Mouse (Mus musculus): Measurements from ENCODE around the gene Kdm4d. TPM values are rescaled to one million over a fixed set of nuclear protein-coding genes. Genes with fewer than 3 reads are reported as not detected.

The Kdm4d gene
- total RNA-seq (2014; fragmentation: Nextera tagmentation) (not detected in 2 replicates), total RNA-seq (2017) (not detected in 2 replicates)

DNA sequence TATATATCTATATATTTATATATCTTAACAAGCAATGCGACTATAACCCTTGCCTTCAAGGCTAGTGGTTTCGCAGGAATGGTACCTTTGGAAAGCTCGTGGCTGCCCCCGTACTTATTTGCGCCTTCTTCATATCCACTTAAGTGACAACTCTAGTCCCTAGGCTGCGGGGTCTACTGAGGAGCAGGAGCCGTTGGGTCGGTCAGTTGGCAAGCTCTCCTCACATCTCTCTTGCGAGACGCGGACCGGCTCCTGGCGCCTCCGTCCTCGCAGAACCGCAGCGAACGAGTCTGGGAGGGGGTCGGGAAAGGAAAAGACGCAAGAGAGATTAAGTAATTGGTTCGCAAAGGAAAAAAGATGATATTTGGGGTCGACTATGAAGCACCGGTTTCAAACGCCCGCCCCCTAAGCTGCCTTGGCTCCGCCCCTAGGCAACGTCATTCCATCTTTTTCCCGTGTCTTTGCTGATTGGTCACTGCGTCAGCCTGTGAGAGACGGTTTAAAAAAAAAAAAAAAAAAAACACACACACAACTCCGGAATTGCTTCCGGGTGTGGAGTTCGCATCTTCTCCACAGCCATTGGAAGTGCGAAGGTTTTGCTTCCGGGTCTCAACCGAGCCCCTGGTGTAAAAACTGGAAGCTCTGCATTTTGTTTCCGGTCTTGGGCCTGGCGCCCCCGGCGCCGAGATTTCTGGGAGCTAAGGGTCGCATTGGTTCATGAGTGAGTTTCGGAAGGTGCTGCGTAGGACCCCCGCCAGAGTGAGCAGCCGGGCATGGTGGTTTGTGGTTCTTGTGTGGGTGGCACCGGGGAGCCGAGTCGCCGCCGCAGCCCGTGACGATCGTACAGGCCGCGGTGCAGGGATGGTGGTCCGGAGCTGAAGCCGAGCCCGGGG, at the start of gene Kdm4d, which contains the start of gene Cwc15:
Gene Kdm4d, minus strand, starts transcription at position 460 of the 893 bp plus-strand sequence.
Gene Cwc15, plus strand, starts transcription at position 595 of the 893 bp plus-strand sequence.
- peak; percentile 97 for ATAC-seq (replicated peaks; ENCODE audit: low FRiP score, low TSS enrichment, poor library complexity, severe bottlenecking)

DNA sequence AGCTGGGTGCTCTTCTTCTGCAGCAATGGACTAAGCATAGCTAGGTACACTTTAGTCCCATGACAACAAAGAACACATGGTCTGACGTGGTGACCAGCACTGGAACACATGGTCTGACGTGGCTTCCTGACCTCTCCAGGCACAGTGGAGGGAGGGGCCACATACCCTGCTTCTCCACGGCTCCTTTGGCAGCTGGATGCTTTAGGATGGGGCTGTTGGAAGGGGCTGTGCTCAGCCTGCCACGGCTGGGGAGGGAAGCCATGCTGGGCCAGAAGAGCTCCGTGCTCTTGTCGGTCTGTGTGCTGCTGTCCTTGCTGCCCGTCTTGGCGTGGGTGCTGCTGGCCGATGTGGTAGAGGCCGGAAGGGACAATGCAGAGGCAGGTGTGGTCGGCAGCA, 48.1 kb upstream of the Kdm4d start:
- ATAC-seq (replicated peaks; ENCODE audit: low FRiP score, low TSS enrichment, poor library complexity, severe bottlenecking), result no peak

- ATAC-seq (replicated peaks; ENCODE audit: low FRiP score, low TSS enrichment, poor library complexity, severe bottlenecking), result no peak
These were observed 47.5 kb upstream of the Kdm4d start for GRCm38 (mm10) chr9:14547584-14548365.

DNA sequence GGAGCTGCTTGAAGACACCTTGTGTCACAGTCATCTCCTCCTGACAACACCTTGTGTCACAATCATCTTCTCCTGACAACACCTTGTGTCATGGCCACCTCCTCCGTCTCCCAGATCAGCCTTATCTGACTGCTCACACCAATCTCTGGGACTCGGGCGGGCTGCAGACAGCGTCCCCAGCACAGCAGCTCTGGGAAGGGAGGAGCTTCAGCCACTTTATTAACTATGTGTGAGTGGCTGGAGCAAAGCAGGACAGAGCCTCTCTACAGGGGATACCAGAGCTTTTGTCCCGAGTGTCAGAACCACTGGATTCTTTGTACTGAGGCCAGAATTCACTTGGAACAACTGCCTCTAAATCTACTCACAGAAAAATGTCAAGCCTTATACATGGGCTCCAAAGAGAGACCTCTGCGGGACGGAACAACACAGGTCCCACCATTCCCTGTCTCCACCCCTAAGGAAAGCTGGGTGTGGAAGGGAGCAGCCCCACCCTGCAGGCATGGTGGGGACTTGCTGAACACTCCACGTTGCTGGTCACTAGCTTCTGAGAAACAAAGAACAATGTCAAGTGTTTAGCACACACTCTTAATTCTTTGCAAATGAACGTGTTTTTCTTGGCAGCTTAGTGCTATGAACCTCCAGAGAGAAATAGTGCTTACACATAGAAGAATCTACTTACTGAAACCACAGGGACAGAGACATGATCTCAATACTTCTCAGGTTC, 43.9 kb upstream of the Kdm4d start:
- ATAC-seq (replicated peaks; ENCODE audit: low FRiP score, low TSS enrichment, poor library complexity, severe bottlenecking), result no peak

- ATAC-seq (replicated peaks; ENCODE audit: low FRiP score, low TSS enrichment, poor library complexity, severe bottlenecking), result no peak
These were observed 34.7 kb upstream of the Kdm4d start for GRCm38 (mm10) chr9:14534833-14535456.

DNA sequence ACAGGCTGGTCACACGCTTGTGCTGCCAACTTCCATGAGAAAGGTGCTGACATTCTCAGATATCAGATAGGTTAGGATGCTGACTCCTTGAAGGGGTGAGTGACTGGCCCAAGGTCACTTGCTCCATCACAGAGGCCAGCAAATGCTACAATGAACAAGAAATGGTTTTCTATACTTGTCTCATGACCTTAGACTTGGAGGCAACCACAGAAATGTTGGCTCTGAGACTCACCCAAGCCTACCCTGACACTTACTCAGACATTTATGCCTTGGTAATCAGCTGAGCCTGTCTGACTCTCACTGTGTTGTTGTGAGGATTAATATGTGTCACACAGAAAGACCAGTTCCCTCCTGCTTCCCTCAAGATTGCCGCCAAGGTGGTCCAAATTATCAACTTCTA, 33.4 kb upstream of the Kdm4d start:
- ATAC-seq (replicated peaks; ENCODE audit: low FRiP score, low TSS enrichment, poor library complexity, severe bottlenecking), result no peak

- ATAC-seq (replicated peaks; ENCODE audit: low FRiP score, low TSS enrichment, poor library complexity, severe bottlenecking), result no peak
These were observed 32.0 kb upstream of the Kdm4d start for GRCm38 (mm10) chr9:14532283-14532682.

DNA sequence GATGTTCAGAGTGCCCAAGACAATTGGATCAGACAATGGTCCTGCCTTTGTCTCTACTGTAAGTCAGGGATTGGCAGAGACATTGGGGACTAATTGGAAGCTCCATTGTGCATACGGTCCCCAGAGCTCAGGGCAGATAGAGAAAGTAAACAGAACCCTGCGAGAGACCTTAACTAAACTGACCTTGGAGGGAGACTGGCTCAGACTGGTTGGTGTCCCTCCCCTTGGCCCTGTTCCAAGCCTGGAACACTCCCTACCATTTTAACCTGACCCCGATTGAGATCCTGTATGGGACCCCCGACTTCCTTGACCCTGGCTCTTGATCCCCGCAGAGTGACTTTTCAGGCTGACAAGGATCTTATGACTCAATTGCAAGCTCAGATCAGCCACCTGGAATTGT, 29.7 kb upstream of the Kdm4d start:
- ATAC-seq (replicated peaks; ENCODE audit: low FRiP score, low TSS enrichment, poor library complexity, severe bottlenecking), result no peak

DNA sequence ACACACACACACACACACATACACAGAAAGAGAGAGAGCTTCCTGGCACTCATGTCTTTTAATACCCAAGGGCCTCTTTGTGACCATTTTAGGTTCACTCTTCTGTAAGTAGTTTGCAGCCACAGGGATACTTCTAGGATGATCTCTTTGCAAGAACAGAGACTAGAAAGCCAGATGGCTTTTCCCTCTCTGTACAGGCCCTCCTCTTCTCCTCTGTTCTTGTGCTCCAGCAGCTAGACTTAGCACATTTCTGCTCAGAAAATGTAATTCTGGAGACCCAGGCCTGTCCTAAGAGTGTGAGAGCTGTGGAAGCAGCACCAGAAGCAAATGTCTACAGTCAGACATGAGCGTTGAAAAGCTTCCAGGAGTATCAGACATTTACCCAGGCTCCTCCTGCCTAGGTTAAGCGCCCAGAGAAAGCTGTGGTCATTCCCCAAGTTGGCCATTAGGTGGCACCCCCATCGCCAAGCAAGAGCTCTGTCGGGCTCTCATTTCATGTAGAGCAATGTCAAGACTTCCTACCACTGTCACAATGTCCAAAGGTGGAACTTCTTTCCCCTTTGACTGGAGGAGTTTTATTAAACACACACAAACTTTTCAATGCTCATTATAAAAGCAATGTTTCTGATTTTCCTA, 23.2 kb upstream of the Kdm4d start:
- ATAC-seq (replicated peaks; ENCODE audit: low FRiP score, low TSS enrichment, poor library complexity, severe bottlenecking), result peak; percentile 96

DNA sequence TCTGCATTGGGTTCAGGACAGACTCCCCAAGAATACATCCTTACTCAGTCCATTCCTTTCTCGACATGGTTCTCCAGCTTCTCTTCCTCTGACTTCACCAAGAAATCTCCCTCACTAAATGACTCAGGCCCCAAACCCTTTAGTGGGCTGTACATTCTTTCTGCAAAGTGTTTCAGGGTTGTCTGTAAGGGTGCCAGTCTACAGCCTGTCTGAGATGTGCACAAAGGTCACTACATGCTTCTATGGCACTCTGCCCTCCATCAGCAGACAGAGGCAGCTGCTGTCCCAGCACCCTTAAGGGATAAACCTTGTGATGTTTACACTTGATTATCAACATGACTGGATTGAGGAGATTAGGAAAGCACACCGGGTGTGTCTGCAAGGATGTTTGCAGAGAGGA, 21.4 kb upstream of the Kdm4d start:
- ATAC-seq (replicated peaks; ENCODE audit: low FRiP score, low TSS enrichment, poor library complexity, severe bottlenecking), result no peak

GRCm38 (mm10) chr9:14520971-14521670, 20.8 kb upstream of the Kdm4d start:
- ATAC-seq (replicated peaks; ENCODE audit: low FRiP score, low TSS enrichment, poor library complexity, severe bottlenecking), result no peak

DNA sequence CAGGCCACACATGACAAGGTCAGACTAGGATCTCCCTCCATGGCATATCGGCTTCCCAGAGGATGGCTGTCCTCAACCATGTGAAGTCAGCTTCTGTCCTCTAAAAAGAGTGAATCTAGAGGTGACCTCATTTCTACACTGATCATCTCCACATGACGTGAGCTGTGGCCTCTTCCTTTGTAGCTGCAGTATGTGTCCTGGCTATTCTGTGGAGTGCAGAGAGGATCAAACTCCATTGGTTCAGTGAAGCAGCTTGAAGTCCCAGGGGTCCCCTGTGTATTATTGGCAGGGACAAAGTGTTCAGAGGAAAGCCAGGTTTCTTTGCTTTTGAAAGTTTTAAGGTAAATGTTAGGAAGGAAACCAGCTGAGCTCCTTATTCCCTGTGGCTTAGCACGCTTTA, 17.8 kb upstream of the Kdm4d start:
- no peak for ATAC-seq (replicated peaks; ENCODE audit: low FRiP score, low TSS enrichment, poor library complexity, severe bottlenecking)

DNA sequence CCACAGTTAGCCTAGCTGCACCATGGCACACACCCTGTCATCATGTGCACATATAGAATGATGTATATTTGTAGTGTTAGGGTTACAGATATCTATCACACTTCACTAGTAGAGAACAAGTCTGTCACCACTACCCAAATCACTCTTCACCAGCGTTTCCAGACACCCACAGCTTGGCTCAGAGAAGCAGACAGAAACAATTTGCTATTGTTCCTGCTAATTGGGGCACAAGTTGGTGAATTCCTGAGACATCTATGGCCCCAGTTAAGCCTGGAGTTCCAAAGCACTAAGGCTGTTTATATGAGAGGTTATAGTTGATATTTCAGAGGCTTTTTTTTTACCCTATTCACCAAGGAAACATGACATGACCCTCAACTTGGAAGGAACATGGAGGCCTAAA, 17.0 kb upstream of the Kdm4d start:
- ATAC-seq (replicated peaks; ENCODE audit: low FRiP score, low TSS enrichment, poor library complexity, severe bottlenecking), result no peak

- ATAC-seq (replicated peaks; ENCODE audit: low FRiP score, low TSS enrichment, poor library complexity, severe bottlenecking), result peak; percentile 49; the same call in 1 of the 2 replicates
These were observed 12.6 kb upstream of the Kdm4d start for GRCm38 (mm10) chr9:14512633-14513445.

DNA sequence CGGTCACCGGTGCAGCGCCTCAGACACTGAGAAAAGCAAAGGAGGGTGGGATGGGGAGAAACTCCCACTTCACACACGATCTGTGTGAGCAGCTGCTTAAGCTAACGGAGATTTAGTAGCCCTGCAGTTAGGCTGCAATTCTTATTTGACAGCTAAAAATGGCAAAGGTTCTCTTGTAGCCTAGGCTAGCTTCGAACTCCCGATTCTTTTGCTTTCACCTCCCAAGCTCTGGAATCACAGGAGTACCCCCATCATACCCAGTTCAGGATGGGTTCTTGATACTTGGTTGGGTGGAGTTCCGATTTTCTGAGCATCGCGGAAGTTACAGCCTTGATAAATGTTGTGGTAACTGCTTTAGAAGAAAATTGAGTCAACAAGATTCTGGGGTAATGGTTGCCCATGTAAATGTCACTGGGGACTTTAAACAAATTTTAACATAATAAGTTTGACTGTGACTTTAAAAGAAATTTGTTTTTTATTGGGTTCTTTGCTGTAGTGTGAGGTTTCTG, 688 bp upstream of the Kdm4d start:
- no peak for ATAC-seq (replicated peaks; ENCODE audit: low FRiP score, low TSS enrichment, poor library complexity, severe bottlenecking)

DNA sequence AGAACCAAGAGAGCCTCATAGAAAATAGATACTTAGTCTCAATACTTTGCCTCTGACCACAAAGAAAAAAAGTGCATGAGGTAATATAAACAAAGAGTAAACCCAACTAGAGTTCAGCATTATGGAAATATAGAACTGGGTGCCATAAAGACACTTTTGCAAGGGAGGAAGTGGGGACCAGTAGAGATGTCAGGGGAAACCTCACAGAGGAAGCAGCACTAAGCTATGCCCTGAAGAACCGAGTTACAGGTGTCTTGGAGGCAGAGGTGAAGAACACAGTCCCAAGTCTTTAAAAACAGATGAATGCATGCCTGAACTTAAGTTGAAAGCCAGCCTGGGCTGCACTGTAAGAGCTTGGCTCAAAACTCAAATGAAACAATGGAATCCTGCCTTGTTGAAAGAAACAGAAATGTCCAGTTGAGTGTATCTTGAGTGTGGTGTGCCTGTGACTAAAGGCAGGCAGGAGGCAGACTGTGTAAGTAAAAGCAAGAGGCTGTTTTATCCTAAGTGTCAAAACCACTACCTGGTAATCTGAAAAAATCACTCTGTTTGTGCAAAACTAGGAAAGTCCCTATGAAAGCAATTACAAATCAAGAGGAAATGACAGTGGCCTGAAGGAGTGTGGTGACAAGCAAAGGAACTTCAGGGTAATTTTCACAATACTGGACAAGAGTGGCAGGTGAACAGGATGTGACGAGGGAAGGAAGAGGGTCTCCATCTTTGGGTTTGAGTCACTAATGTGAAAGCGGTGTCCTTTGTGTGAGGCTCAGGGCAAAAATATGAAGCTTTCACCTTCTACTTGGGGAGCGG, 1.2 kb downstream of the Kdm4d start:
- no peak for ATAC-seq (replicated peaks; ENCODE audit: low FRiP score, low TSS enrichment, poor library complexity, severe bottlenecking)

DNA sequence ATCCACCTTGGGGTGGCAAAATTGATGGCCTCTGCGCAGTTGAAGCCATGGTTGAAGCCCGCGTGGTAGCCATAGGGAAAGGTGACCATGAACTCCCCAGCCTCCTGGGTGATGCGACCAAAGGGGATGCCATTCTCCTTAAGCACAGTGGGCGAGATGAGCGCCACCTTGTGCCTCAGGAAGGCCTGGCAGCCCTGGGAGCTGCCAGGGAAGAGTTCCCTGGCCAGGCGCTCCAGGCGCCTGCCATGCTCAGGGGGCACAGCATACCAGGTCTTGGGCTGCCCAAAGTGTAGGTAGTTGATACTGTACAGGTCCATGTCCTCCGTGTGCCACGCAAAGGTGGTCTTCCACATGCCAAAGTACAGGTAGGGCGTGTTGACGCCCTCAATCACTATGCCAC, 36.6 kb downstream of the Kdm4d start:
- ATAC-seq (replicated peaks; ENCODE audit: low FRiP score, low TSS enrichment, poor library complexity, severe bottlenecking), result peak; percentile 86
